Mouse (Mus musculus) kidney, postnatal 0 days (tissue): ENCODE data around the gene Fuca2. TPM values are rescaled to one million over a fixed set of nuclear protein-coding genes. Genes with fewer than 3 reads are reported as not detected.

Source experiments
- ATAC-seq: fragments of 200-750 bp; cut with Nextera tagmentation; replicated peaks from 2 replicates; pipeline ENCODE4 v1.8.0; 2017; ENCODE audit warnings: low read depth, moderate number of reproducible peaks, moderate TSS enrichment, moderate library complexity; ENCODE audit not compliant: low FRiP score
- DNase-seq: peaks from one replicate; pipeline ENCODE4 v3.0.0-alpha.2; 2016; ENCODE audit warnings: low spot score
- H3K27ac ChIP-seq: fragments of 300-500 bp; sonication (generic); 2 replicates; pipeline ENCODE4 v1.5.1; 2014; ENCODE audit warnings: mild to moderate bottlenecking
- H3K27me3 ChIP-seq: fragments of 300-500 bp; sonication (generic); 2 replicates; pipeline ENCODE4 v1.6.1; 2014; ENCODE audit warnings: low read length, mixed read lengths; ENCODE audit not compliant: insufficient read depth
- H3K36me3 ChIP-seq: fragments of 300-500 bp; sonication (generic); 2 replicates; pipeline ENCODE4 v1.6.1; 2014; ENCODE audit warnings: low read length, mixed read lengths; ENCODE audit not compliant: insufficient read depth
- H3K4me1 ChIP-seq: fragments of 300-500 bp; sonication (generic); replicated peaks from 2 replicates; pipeline ENCODE4 v1.6.1; 2014; ENCODE audit warnings: antibody characterized with exemption, low read length, mixed read lengths; ENCODE audit not compliant: insufficient read depth
- H3K4me2 ChIP-seq: fragments of 300-500 bp; sonication (generic); 2 replicates; pipeline ENCODE4 v1.6.1; 2014; ENCODE audit warnings: mild to moderate bottlenecking, low read length, moderate library complexity, mixed read lengths
- H3K4me3 ChIP-seq: fragments of 300-500 bp; sonication (generic); replicated peaks from 2 replicates; pipeline ENCODE4 v1.5.1; 2014; ENCODE audit warnings: low read depth, low read length
- H3K9ac ChIP-seq: fragments of 300-500 bp; sonication (generic); 2 replicates; pipeline ENCODE4 v1.6.1; 2014; ENCODE audit warnings: low read depth, low read length
- H3K9me3 ChIP-seq: fragments of 300-500 bp; sonication (generic); replicated peaks from 2 replicates; pipeline ENCODE4 v1.6.1; 2016; ENCODE audit warnings: low read length, inconsistent platforms, mixed read lengths
- CTCF ChIP-seq: IDR thresholded peaks from 2 replicates; pipeline ENCODE4 v1.5.1; 2016; ENCODE audit warnings: antibody characterized with exemption, low read depth, mild to moderate bottlenecking, moderate library complexity
- WGBS: fragments of 180-500 bp; shearing (Covaris S2); extraction: QIAGEN DNeasy Blood & Tissue Kit; methylation state at CpG from one replicate; pipeline ENCODE4 v1.1.7; 2014; 5-methylcytosine and 5-hydroxymethylcytosine counted together
- polyA plus RNA-seq: library from polyadenylated mRNA; unstranded; fragments of >200 nt; fragmentation: Nextera tagmentation; extraction: Ambion mirVana; gene quantifications from 2 replicates; pipeline ENCODE4 v1.2.1, GENCODE M21; 2015

Fuca2 gene
- polyA plus RNA-seq, 1 experiment from 2014 or later: 191 TPM

- Histone ChIP-seq H3K9me3 (no peaks in the 10 kb centered on the region), H3K27ac (peak within 1 kb of the TSS; percentile 78), H3K4me1 (0 out of 2 replicates have a peak, but pooled peaks cover 6% of the 10 kb centered on the region), H3K4me2 (peak within 1 kb of the TSS; percentile 73), H3K27me3 (no peaks in the 10 kb centered on the region), H3K36me3 (no peaks in the 10 kb centered on the region), H3K9ac (peak within 1 kb of the TSS; percentile 75), H3K4me3 (peak within 1 kb of the TSS; percentile 71)
- no peak for TF ChIP-seq CTCF
- ATAC-seq: peak; percentile 98
- DNase-seq: peak; percentile 97
- WGBS: under 1% methylated on average over 51 of the region's 51 CpGs
Measured at GRCm38 (mm10) chr10:13552646-13553497, 53.5 kb downstream of the Fuca2 start, which contains the start of the genes Adat2 and Pex3. TSS of gene Adat2 (plus strand) at chr10:13552894. TSS of gene Pex3 (minus strand) at chr10:13553142.

- Histone ChIP-seq H3K27ac (peak overlapping the region; percentile 78), H3K4me1 (0 out of 2 replicates have a peak, but pooled peaks cover 6% of the 10 kb centered on the region), H3K27me3 (no peaks in the 10 kb centered on the region), H3K36me3 (no peaks in the 10 kb centered on the region), H3K4me2 (peak overlapping the region; percentile 73), H3K9ac (peak overlapping the region; percentile 75), H3K9me3 (no peaks in the 10 kb centered on the region), H3K4me3 (peak overlapping the region; percentile 71)
- no peak for TF ChIP-seq CTCF
- ATAC-seq (no peak), DNase-seq (no peak)
- 18% methylated on average over 10 of the region's 10 CpGs for WGBS
Measured at GRCm38 (mm10) chr10:13553498-13553985, 54.2 kb downstream of the Fuca2 start.

DNA sequence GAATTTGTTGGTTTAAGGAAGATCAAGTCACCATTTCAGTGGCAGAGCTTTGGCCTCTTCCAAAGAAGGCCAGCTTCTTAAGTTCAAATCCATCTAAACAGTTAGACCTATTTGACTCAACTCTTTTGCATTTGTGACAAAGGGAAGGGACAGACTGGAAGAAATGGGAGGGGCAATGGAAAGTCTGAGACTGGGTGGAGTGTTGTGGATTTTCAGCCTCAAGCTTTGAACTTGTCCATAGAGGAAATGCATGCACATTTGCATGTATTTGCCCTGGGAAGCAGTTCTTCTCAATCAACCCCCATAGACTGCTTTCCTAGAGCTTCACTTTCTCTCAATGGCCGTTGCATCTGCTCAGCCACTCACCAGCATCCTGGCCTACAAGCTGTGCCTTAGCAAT, 55.0 kb downstream of the Fuca2 start:
- WGBS: 90% methylated on average over 1 of the region's 1 CpGs

DNA sequence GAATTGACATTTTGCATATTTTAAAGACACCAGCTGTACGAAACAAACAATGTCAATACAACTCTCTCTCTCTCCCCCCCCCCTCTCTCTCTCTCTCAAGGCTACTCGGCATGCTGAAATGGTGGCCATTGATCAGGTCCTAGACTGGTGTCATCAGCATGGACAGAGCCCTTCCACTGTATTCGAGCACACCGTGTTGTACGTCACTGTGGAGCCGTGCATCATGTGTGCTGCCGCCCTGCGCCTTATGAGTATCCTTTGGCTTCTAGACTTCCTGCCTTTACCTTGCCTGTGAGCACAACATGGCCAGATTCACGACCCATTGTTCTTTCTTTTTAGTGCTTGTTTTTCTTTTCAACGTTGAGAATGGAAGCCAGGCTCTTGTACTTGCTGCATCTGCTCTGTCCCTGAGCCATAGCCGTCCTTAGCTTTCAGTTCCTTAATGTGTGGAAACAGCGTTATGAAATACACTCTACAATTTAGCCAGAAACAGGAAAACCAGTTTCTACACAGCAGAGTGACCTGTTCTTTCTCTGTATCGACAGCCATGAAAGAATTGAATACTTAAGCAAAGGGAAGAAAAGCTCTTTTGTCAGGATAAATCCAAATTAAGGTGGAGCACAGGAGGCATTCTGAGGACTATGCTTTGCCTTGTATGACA, 60.8 kb downstream of the Fuca2 start:
- Histone ChIP-seq H3K27ac (no peak overlapping the region), H3K4me3 (no peak overlapping the region), H3K36me3 (peaks cover 12% of the 10 kb centered on the region; the same call in 1 of the 2 replicates), H3K9ac (no peak overlapping the region), H3K27me3 (no peaks in the 10 kb centered on the region), H3K4me1 (no peaks in the 10 kb centered on the region), H3K4me2 (no peak overlapping the region), H3K9me3 (no peaks in the 10 kb centered on the region)
- no peak for TF ChIP-seq CTCF
- WGBS: 87% methylated on average over 13 of the region's 13 CpGs
- no peak for DNase-seq
- no peak for ATAC-seq

More for the DNA sequence above, 55.0 kb downstream of the Fuca2 start:
- H3K4me2 ChIP-seq: no peak overlapping the region
- no peak overlapping the region for H3K9ac ChIP-seq
- H3K27ac ChIP-seq: no peak overlapping the region
- no peak for ATAC-seq
- no peaks in the 10 kb centered on the region for H3K36me3 ChIP-seq
- DNase-seq: no peak
- H3K4me3 ChIP-seq: no peak overlapping the region
- H3K4me1 ChIP-seq: 0 out of 2 replicates have a peak, but pooled peaks cover 6% of the 10 kb centered on the region
- H3K27me3 ChIP-seq: no peaks in the 10 kb centered on the region
- no peaks in the 10 kb centered on the region for H3K9me3 ChIP-seq
- TF ChIP-seq CTCF: no peak

DNA sequence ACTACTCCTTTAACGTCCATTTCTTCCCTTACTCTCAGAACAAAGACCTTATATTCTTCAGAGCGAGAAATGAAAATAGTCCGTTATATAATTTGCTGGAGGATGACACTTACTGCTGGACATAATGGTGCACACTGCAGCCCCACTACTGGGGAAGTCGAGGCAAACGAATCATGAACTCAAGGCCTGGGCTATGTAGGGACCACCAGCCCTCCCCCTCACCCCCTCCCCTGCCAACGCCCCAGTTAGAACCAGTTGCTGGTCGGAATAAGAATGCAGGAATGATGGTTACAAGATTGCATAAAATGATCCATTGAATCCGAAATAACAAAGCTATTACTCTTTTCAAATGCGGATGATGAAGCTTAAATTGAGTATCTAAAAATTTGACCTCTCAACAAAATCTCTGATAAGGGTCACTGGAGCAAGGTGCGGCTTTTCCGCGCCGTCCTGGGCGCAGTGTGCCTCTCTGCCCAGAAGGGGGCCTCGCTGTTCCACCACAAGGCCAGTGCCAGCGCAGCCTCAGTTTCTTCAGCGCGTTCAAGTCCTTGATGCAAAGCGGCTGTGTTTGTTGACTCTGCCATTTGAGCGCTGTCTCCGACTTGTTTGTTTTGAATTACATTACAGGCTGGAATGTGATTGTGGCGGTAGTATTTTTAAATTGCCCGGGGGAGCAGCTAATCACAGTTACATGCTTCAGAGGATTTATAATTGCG, 65.2 kb downstream of the Fuca2 start:
- Histone ChIP-seq H3K4me3 (0 out of 2 replicates have a peak overlapping the region, but pooled peaks have one; percentile 0), H3K9ac (no peak overlapping the region), H3K27me3 (no peaks in the 10 kb centered on the region), H3K4me1 (no peaks in the 10 kb centered on the region), H3K4me2 (peak overlapping the region; percentile 47), H3K36me3 (peaks cover 12% of the 10 kb centered on the region; the same call in 1 of the 2 replicates), H3K9me3 (no peaks in the 10 kb centered on the region), H3K27ac (no peak overlapping the region)
- peak; percentile 95 for TF ChIP-seq CTCF
- DNase-seq (peak; percentile 90), ATAC-seq (peak; percentile 65)
- 23% methylated on average over 24 of the region's 24 CpGs for WGBS

- Histone ChIP-seq H3K36me3 (peaks cover 12% of the 10 kb centered on the region; the same call in 1 of the 2 replicates), H3K27ac (no peak overlapping the region), H3K4me1 (no peaks in the 10 kb centered on the region), H3K9me3 (no peaks in the 10 kb centered on the region), H3K4me3 (0 out of 2 replicates have a peak overlapping the region, but pooled peaks have one; percentile 0), H3K27me3 (no peaks in the 10 kb centered on the region), H3K9ac (no peak overlapping the region), H3K4me2 (peak overlapping the region; percentile 47)
- DNase-seq (no peak), ATAC-seq (0 out of 2 replicates have a peak, but pooled peaks have one; percentile 26)
- WGBS: 7% methylated on average over 8 of the region's 8 CpGs
- no peak for TF ChIP-seq CTCF
Measured at GRCm38 (mm10) chr10:13565080-13565448, 65.7 kb downstream of the Fuca2 start.
